Mouse (Mus musculus) embryo, embryonic 10.5 days (tissue): ENCODE measurements around the gene Atxn1.

Experiments
- DNase-seq: peaks from one replicate; pipeline ENCODE4 v3.0.0-alpha.2; 2015; ENCODE audit warnings: low spot score

Gene Atxn1

GRCm38 (mm10) chr13:45827619-45828018 is 137.2 kb downstream of the Atxn1 start:
- DNase-seq, result no peak

DNA sequence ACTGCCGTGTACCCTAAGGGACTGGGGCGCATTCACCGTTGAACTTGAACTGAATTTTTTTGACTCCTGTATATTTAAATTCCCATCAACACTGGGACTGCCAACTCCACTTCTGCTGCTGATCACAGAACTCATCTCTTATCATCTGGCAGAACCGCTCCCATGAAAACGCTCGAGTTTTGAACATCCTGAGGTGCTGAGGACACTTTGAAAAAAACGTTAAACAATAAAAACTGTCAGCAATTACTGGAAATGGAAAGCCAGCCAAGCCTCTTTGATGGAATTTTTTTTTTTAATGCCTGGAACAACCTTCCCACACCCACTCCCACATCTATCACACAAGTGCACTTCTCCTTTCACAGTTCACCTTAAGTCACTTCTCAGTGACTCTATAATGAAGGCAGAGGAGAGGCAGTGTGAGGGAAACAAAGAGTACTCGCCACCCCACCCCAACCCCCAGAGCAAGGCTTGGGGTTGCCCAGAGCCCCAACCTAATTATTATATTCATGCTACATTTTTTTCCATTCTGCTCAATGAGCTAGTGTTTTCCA is 137.7 kb downstream of the Atxn1 start:
- no peak for DNase-seq

DNA sequence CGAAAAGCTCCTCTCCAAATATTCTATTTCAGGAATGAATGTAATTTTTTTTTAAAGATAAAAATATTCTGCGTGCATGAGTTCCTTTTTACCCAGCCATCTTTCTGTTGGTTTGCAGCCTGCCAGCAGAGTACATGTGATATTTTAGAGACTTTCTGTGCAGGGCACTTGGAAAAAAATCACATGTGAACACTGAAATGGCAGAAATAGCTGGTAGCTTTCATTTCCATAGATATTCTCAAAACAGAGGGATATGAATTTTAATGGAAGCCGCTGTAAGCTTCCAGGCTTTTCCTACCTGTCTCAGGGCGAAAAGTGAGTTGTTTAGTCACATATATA is 142.3 kb downstream of the Atxn1 start:
- DNase-seq, result no peak

DNA sequence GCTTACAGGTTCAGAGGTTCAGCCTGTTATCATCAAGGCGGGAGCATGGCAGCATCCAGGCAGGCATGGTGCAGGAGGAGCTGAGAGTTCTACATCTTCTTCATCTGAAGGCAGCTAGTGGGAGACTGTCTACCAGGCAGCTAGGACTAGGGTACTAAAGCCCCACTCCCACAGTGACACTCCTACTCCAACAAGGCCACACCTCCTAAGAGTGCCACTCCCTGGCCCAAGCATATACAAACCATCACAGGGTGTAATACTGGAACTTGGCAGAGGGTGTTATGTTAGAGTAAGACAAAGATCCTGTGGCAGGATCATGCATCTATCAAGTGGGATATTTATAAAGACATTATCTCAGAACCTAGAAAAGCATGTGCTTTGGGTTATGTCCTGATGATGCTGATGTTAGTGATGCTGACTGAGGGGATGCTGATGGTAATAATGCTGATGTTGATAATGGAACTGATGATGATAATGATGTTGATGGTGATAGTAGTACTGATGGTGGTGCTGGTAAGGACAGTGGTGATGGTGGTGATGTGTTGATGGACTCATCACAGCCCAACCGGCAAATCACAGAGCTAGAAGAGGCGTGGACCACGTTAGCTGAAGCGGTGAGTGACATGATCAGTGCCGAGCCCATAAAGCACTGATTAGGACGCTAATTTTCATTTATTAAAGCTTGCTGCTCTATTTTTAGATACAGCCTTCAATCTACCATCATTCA is 142.9 kb downstream of the Atxn1 start:
- DNase-seq, result no peak

GRCm38 (mm10) chr13:45820473-45821230 is 144.2 kb downstream of the Atxn1 start:
- DNase-seq, result peak; percentile 23

- no peak for DNase-seq
These were observed 148.1 kb downstream of the Atxn1 start for GRCm38 (mm10) chr13:45816670-45817069.

DNA sequence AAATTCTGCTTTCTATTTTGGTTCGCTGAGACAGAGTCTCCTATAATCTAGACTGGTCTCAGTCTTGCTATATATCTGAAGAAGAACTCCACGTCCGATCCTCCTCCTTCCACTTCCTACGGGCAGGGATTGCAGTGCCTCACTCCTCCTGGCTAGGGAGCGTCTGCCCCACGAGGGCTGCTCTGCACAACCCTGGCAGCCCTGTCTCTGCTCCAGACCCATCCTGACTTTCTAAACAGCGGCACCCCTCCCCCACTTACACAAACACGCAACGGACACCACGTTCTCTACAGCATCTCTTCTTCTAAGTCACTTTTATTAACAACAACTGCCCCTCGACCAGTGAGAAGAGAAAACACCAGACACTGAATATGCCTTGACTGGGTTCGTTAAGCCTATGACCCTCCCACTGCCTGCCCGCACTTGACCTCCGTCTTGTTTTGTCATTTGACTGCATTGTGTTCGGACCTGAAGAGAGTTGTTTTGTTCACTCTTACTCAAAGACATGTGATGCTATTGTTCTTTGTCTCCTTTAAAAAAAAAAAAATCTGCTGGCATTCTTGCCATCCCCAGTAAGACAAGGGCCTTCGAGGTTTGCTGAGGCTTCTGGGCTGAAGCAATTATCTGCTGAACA is 154.9 kb downstream of the Atxn1 start:
- peak; percentile 58 for DNase-seq

DNA sequence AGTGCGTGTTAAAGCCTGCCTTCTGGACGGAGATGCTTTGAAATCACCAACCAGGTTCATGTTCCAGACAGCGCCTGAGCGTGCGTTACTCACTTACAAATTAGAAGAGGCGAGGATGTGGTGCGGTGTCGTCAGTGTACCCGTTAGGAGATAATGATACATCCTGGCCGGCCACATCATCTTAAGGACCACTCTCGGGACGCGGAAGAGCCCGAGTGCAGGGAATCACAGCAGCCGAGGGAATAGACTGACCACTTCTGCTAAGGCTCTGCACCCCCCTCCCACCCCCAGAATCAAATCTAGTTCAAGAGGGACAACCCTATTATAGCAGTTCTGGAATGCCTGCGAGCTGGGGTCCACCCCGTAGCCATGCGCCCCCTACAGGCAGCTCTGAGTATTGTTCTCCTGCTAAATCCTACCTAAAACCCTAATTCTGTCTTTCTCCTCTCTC is 157.2 kb downstream of the Atxn1 start:
- DNase-seq, result peak; percentile 75

- DNase-seq, result peak; percentile 33
These were observed 157.9 kb downstream of the Atxn1 start for GRCm38 (mm10) chr13:45806600-45807525.

GRCm38 (mm10) chr13:45805915-45806599 is 158.8 kb downstream of the Atxn1 start:
- DNase-seq, result peak; percentile 29

DNA sequence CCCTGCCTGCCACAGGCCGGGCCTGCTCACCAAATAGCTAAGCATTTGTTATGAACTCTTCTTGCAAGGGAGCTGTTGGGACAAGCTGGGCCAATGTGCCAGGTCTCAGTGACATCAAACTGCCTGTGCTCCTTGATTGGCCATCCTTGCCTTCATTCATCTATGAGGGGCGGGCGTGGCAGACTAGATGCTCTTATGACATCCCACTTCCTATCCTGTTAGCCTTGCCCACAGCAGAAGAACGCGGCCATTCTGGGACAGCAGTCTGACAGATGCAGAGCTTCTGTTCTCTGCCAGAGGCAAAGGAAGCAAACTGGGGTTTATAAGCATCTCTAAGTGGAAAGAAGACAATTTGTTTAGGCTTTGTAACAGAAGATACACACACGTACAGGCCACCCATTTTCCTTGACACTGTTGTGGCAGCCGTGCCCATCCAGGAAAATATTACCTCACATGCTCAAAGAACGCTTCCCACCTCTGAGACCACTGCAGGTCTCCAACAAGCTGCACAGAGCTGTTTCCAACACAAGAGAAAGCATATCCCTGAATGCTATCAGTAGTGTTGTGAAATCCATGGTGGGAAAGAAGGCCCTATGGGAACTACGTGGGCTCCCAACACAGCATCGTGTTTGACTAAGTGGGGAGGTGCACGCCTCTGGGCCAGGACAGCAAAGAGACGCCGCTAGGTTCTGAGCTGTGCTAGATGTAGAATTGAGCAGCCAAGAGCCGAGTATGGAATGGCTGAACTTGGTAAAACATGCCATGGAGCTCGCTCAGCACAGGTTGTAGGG is 162.0 kb downstream of the Atxn1 start:
- no peak for DNase-seq

DNA sequence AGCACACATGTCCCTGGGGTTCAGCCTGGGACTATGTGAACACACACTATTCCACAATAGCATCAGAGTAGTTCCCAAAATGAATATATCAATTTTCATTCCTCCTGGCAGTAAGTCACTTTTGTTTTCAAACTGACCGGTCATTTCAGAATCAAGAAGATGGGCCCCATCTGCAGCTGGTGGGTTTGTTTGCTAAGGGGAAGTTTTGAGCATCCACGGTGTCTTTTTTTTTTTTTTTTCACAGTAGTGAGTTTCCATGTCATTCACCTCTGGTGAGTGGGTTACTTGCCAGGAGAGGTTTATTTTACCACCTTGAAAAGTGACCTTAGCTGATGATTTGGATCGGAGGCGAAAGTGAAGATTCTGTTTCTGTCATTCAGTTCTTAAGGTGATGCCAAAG is 166.6 kb downstream of the Atxn1 start:
- no peak for DNase-seq

DNA sequence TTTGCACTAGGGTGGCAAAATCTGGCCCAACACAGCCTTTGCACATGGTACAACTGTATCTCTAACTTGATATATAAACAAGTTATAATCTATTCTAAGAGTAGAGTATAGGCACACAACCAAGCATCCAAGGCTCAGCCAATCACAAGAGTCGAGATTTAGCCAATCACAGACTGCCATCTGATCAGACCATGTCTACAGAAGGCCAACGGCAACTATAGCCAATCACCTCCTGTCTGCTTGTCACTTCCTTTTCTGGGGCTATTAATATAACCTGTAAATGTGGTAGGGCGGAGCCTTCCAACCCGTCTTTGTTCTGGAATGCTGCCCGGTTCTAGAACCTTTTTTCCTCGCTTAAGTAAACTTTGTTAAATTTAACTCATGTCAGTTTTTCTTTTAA is 167.1 kb downstream of the Atxn1 start:
- DNase-seq, result no peak

- DNase-seq, result no peak
These were observed 168.5 kb downstream of the Atxn1 start for GRCm38 (mm10) chr13:45796286-45796685.

- DNase-seq, result no peak
These were observed 171.0 kb downstream of the Atxn1 start for GRCm38 (mm10) chr13:45793796-45794195.

GRCm38 (mm10) chr13:45786409-45786808 is 178.4 kb downstream of the Atxn1 start:
- DNase-seq, result no peak

GRCm38 (mm10) chr13:45783681-45784080 is 181.1 kb downstream of the Atxn1 start:
- DNase-seq, result no peak

DNA sequence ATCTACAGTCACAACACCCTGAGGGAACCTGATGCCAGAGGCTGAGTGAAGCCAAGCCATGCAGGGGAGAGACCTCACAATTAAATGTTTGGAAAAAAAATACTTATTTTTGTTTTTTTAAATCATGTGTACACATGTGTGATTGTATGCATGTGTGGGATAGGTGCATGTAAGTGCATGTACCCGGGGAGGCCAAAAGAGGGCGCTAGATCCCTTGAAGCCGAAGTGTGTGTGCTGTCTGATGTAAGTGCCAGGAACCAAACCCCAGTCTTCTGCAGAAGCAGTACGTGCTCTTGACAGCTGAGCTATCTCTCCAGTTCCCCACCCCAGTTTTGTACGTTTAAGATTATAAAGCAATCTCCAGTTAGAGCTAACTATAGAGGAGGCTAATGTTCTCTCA is 186.1 kb downstream of the Atxn1 start:
- no peak for DNase-seq

- peak; percentile 40 for DNase-seq
These were observed 186.6 kb downstream of the Atxn1 start for GRCm38 (mm10) chr13:45778171-45778570.

DNA sequence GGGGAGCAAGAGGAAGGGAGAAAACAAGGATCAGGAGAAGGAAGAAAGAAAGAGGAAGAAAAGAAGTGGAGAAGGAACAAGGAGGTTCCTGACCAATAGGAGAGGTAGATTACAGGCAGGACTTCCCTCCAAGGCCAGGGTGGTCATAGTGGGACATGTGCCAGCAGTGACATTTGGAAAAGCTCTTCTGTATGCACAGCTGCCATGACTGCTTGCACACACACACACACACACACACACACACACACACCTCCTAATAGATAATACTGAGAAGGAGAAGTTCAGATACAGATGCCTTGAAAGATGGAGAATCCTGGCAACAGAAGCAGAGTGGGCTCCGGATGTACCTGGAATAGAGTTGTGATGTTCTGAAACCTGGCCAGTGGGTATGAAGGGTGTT is 189.3 kb downstream of the Atxn1 start:
- DNase-seq, result no peak
